Mouse (Mus musculus): Measurements from ENCODE around the gene Fgf3.
"Not testable (repeated sequence)": the region's sequence is repeated elsewhere in the genome, so short reads cannot be mapped to it uniquely, and the experiment has no call there.

The Fgf3 gene

DNA sequence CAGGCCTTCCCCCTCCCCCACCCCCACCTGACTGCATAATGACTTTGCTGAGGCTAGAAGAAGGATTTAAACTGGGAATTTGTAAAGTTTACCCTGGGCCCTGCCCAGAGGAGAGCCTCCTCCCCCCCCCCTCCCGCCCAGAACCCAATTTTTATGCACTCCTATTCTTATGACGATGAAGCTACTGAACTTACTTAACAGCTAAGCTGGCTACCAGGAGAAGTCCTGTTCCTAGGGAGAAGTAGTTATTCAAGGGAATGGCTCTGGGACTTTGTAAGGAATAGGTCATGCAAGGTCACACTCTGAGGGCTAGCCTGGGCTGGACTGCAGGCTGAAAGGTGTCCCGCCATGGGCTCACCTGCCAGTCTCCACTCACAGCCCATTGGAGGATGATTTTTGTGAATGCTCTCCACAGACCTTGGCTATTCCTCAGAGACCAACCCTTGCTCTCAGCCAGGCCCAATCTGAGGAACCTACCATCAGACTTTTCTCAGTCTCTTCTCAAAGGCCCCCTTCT is 20.0 kb downstream of the Fgf3 start:
- DNase-seq (ENCODE audit: low read depth in 2 of 2, low spot score in 2 of 2), result no peak

DNA sequence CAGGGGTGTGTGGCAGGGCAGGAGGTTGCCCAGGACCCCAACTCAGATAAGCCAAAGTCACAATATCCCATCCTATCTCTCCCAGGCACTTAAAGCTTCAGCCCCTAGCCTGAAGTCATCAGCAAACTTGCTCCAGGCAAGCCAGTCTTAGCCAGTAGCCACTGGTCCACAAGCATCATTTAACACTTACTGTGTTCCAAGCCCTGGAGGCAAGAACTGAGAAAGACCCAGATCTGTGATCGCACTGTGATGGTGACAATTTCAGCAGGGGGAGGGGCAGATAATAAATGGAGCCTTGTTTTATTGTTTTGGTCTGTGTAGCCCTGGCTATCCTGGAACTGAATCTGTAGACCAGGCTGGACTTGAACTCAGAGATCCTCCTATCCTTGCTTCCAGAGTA is 20.8 kb downstream of the Fgf3 start:
- no peak for DNase-seq (ENCODE audit: low read depth in 2 of 2, low spot score in 2 of 2)

DNA sequence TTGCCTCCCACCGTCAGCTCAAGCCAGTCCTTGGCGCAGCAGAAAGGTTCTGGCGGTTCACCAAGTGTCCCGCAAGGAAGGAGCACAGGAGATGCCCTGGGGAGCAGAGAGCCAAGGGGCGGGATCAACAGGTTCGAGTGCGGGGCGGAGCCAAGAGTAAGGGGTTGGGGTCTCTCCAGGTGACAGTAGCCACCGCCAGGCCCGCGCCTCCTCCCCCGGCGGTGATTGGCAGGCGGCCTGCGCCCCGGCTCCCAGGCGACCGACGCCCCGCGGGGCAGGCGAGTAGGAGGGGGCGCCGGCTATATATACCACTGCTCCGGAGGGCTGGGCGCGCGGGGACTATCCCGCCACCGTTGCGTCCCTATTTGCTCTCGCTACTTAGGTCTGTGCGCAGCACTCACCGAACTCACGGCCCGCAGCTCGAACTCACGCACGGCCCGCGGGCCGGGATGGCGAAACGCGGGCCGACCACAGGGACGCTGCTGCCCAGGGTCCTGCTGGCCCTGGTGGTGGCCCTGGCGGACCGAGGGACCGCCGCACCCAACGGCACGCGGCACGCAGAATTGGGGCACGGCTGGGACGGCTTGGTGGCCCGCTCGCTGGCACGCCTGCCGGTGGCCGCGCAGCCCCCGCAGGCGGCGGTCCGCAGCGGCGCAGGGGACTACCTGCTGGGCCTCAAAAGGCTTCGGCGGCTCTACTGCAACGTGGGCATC is 23.3 kb downstream of the Fgf3 start:
- no peak for DNase-seq (ENCODE audit: low read depth in 2 of 2, low spot score in 2 of 2)

GRCm38 (mm10) chr7:144861769-144862070 is 23.8 kb downstream of the Fgf3 start:
- no peak for DNase-seq (ENCODE audit: low read depth in 2 of 2, low spot score in 2 of 2)

DNA sequence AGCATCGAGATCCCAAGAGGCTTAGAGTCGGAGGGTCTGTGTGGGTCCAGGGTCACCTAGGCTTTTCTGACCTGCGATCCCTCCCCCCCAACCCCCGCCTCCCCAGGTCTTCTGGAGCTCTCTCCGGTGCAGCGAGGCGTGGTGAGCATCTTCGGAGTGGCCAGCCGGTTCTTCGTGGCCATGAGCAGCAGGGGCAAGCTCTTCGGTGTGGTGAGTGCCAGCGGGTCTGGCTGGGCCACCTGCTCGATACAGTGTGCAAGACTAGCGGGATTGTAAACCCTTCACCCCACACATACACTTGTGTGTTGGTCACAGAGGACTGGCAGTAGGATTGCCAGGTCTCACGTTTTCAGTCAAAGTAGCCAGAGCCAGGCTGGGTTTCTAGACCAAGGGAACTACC is 24.2 kb downstream of the Fgf3 start:
- no peak for DNase-seq (ENCODE audit: low read depth in 2 of 2, low spot score in 2 of 2)

- DNase-seq (ENCODE audit: low read depth in 2 of 2, low spot score in 2 of 2), result no peak
Observed at GRCm38 (mm10) chr7:144862712-144863111, 24.8 kb downstream of the Fgf3 start.

DNA sequence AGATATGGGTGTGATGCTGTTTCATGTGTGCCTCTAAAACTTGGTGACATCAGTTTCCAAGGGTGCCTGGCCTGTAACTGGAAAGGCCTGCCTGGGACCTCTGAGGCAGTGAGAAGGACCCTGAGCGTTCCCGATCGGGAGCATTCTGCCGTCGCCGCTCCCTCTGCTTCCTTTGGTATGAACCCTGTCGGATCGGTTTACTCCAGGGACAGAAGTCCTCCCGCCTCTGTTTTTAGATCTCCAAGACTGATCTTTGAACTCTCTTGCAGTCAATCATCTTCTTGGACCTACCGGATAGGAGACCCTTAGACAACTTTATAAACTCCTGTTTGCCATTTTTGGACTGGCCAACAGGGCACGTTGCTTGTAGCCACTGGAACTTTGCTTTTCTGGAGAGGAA is 25.3 kb downstream of the Fgf3 start:
- no peak for DNase-seq (ENCODE audit: low read depth in 2 of 2, low spot score in 2 of 2)

- DNase-seq (ENCODE audit: low read depth in 2 of 2, low spot score in 2 of 2), result no peak
Observed at GRCm38 (mm10) chr7:144864160-144864670, 26.3 kb downstream of the Fgf3 start.

GRCm38 (mm10) chr7:144867161-144867560 is 29.3 kb downstream of the Fgf3 start:
- no peak for DNase-seq (ENCODE audit: low read depth in 2 of 2, low spot score in 2 of 2)

- no peak for DNase-seq (ENCODE audit: low read depth in 2 of 2, low spot score in 2 of 2)
Observed at GRCm38 (mm10) chr7:144867602-144868001, 29.7 kb downstream of the Fgf3 start.

DNA sequence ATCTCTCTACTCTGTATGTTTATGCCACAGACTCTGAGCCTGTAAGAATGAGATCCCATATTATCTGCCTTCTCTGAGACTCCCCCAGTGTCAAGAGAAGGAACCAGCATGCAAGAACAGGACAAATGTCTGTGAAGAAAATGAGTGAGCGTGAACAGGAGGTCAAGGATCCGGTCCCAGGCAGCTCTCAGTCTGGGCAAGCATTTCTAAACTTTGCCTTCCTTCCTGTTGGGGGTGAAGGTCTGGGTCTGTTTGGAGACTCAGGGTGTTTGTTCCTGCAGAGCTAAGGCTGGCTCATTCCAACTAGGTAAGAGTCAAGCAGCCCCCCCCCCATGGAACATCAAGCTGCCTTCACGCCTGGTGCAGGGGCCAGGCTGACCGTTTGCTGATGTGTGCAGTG is 34.5 kb downstream of the Fgf3 start:
- DNase-seq (ENCODE audit: low read depth in 2 of 2, low spot score in 2 of 2), result no peak

DNA sequence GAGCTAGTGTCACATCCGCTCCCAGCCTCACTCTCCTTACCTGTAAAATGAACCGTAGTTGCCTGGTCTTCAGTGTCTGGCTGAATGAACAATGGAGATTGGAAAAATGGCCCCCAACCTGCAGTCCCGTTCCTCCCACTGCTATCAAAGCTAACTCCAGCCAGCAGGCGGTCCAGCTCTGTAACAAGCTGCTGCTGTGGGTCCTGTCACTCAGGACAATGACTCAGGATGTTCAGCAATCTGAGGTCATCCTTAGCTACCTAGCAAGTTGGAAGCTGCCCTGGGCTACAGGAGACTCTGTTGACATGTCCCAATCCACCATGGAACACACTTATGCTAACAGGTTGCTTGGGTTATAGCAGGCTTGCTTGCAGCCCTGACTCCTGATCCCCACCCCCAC is 35.3 kb downstream of the Fgf3 start:
- DNase-seq (ENCODE audit: low read depth in 2 of 2, low spot score in 2 of 2), result no peak

GRCm38 (mm10) chr7:144874226-144874625 is 36.3 kb downstream of the Fgf3 start:
- DNase-seq (ENCODE audit: low read depth in 2 of 2, low spot score in 2 of 2), result no peak

DNA sequence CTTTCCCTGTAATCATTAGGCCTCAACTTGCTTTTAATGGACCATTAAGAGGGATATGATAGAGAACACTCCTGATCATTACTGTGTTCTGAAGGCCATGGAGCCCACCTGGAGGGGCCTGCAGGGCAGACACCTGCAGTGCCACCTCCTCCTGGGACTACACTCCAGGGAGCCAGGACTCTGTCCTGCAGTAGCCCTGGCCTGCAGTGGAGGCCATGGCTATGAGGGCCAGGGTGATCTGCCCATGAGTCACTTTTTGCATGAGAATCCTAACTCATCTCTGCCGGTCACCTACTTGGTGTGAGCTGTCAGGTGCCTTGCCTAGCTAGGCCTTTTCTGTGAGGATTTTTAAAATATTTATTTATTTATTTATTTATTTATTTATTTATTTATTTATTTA is 40.5 kb downstream of the Fgf3 start:
- DNase-seq (ENCODE audit: low read depth in 2 of 2, low spot score in 2 of 2), result no peak

GRCm38 (mm10) chr7:144883106-144883505 is 45.2 kb downstream of the Fgf3 start:
- no peak for DNase-seq (ENCODE audit: low read depth in 2 of 2, low spot score in 2 of 2)

GRCm38 (mm10) chr7:144887672-144888071 is 49.8 kb downstream of the Fgf3 start:
- DNase-seq (ENCODE audit: low read depth in 2 of 2, low spot score in 2 of 2), result no peak

GRCm38 (mm10) chr7:144888564-144889299 is 50.8 kb downstream of the Fgf3 start:
- no peak for DNase-seq (ENCODE audit: low read depth in 2 of 2, low spot score in 2 of 2)

DNA sequence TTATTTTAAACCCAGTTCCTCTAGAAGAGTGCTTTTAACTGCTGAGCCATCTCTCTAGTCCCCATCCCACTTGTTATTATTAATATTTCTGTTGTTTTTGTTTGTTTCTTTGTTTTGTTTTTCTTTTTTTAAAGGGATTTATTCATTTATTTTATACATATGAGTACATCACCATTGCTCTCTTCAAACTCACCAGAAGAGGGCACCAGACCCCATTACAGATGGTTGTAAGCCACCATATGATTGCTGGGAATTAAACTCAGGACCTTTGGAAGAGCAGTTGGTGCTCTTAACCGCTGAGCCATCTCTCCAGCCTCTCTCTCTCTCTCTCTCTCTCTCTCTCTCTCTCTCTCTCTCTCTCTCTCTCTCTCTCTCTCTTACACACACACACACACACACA is 52.8 kb downstream of the Fgf3 start:
- DNase-seq (ENCODE audit: low read depth in 2 of 2, low spot score in 2 of 2), result not testable (repeated sequence)

DNA sequence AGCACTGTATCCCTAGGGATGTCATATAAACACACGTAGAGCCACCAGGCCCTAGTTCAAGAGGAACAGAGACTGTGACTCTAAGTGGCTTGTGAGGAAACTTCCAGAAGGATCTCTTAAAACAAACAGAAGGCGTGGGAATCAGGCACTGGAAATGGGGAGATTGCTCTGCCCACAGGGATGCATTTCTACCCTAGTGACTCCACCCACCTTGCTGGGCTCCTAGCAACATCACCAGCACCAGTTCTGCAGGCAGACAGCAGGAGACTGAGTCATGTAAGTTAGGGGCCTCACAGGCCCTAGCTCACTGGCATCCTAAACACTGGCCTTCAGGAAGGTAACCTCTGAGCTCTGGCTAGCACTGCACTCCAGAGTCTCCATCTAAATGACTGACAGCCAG is 54.0 kb downstream of the Fgf3 start:
- no peak for DNase-seq (ENCODE audit: low read depth in 2 of 2, low spot score in 2 of 2)

GRCm38 (mm10) chr7:144892322-144892721 is 54.4 kb downstream of the Fgf3 start:
- no peak for DNase-seq (ENCODE audit: low read depth in 2 of 2, low spot score in 2 of 2)
